Comparison of ENCODE assay signal across 9 mouse cellular contexts in the genomic region with DNA sequence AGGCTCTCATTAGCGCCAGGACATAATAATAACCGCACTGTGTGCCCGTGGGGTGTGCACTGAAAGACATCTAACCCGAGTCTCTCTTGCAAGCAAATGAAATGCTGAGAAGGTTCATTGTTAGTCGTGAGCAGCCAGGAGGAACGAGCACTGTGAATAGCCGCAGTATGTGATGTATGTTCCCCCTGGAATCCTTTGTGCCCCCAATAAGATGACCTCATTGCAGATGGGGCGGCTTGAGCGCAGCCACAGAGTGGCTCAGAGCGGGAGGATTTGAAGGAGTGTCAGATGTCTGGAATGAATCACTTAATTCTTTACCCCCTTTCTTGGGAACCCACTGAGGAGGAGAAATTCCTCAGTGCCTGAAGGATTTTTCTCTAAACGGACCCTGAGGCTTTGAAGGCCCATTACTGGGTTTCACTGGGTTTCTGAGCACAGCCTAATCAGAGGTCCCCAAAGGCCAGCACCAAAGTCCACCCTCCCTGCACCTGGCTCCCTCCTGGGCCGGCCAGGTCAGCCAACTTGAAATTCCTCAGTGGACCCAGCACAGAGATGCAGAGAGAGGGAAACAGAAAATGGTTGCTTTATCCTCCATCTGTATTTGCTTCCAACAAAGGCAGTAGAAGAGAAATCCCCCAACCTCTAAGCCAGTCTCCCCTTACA. TPM values are rescaled to one million over a fixed set of nuclear protein-coding genes. Genes with fewer than 3 reads are reported as not detected.
A peak's percentile ranks its signal among the peaks of the same experiment; 100 is the strongest.
DNase-seq lines count a peak whose midpoint lies in the region; ATAC-seq and TF ChIP-seq lines count a peak whose summit lies in the region.
"Had no signal": no experiment of that assay in that cellular context is flagged by ENCODE, and none has a peak within 500 bp of the region (broad histone marks: within the 10 kb centered on the region; RNA-seq: fewer than 3 reads in every experiment).

No protein-coding gene starts in this region.

- no peak overlapping the region for H3K9ac ChIP-seq in intestine, embryonic 14.5 days (ENCODE audit: low read length)
- no peak overlapping the region for H3K9ac ChIP-seq in intestine, postnatal 0 days (ENCODE audit: low read depth, low read length)
- peak overlapping the region; percentile 32; the same call in 1 of the 2 replicates for H3K9ac ChIP-seq in forebrain, embryonic 16.5 days (replicated peaks; ENCODE audit: low read depth, low read length)
- H3K9ac ChIP-seq in midbrain, embryonic 12.5 days (replicated peaks), result no peak overlapping the region
- H3K9ac ChIP-seq: liver, embryonic 15.5 days had no signal

- no peak overlapping the region for H3K4me3 ChIP-seq in intestine, embryonic 14.5 days (ENCODE audit: low read depth, low read length)
- H3K4me3 ChIP-seq in intestine, postnatal 0 days (ENCODE audit: low read depth, low read length), result no peak overlapping the region
- H3K4me3 ChIP-seq in forebrain, embryonic 16.5 days (replicated peaks; ENCODE audit: low read length), result no peak overlapping the region
- no peak overlapping the region for H3K4me3 ChIP-seq in midbrain, embryonic 12.5 days
- H3K4me3 ChIP-seq: liver, embryonic 15.5 days had no signal

- H3K4me1 ChIP-seq in intestine, embryonic 14.5 days (replicated peaks; ENCODE audit: control insufficient read depth, insufficient read depth, low read length), result peaks cover 23% of the 10 kb centered on the region; the same call in 1 of the 2 replicates
- H3K4me1 ChIP-seq in intestine, postnatal 0 days (replicated peaks; ENCODE audit: control insufficient read depth, insufficient read depth, low read length), result no peaks in the 10 kb centered on the region
- H3K4me1 ChIP-seq in forebrain, embryonic 16.5 days (replicated peaks; ENCODE audit: control insufficient read depth, insufficient read depth, low read length), result peaks cover 47% of the 10 kb centered on the region
- peaks cover 54% of the 10 kb centered on the region for H3K4me1 ChIP-seq in midbrain, embryonic 12.5 days
- H3K4me1 ChIP-seq: liver, embryonic 15.5 days had no signal

- no peak for TF ChIP-seq CTCF in intestine, postnatal 0 days (IDR thresholded peaks at IDR 0.05; ENCODE audit: low read depth)

- H3K27ac ChIP-seq in intestine, embryonic 14.5 days (ENCODE audit: low read depth), result peak overlapping the region; percentile 17; the same call in 1 of the 2 replicates
- H3K27ac ChIP-seq in intestine, postnatal 0 days (ENCODE audit: low read depth, low read length), result no peak overlapping the region
- peak overlapping the region; percentile 82 for H3K27ac ChIP-seq in forebrain, embryonic 16.5 days (ENCODE audit: low read length)
- peak overlapping the region; percentile 91 for H3K27ac ChIP-seq in midbrain, embryonic 12.5 days (replicated peaks)
- H3K27ac ChIP-seq: liver, embryonic 15.5 days had no signal

- peak; percentile 59; the same call in 1 of the 2 replicates for ATAC-seq in intestine, embryonic 14.5 days (replicated peaks; ENCODE audit: low FRiP score, low TSS enrichment, low read depth)
- ATAC-seq in intestine, postnatal 0 days, result no peak
- ATAC-seq in forebrain, embryonic 16.5 days, result peak; percentile 88
- ATAC-seq in midbrain, embryonic 12.5 days (ENCODE audit: low FRiP score, low read depth), result peak; percentile 96

- DNase-seq in intestine, embryonic 14.5 days (ENCODE audit: low spot score), result peak; percentile 65
- peak; percentile 23 for DNase-seq in R1 (ENCODE audit: low read depth, low spot score)
- DNase-seq in yolk sac, embryonic 10.5 days (ENCODE audit: low spot score), result no peak
- DNase-seq in heart, postnatal 4 days, result no peak
- DNase-seq in lung, postnatal 4 days, result no peak

- H3K9me3 ChIP-seq in intestine, embryonic 14.5 days (ENCODE audit: control insufficient read depth, low read length), result no peaks in the 10 kb centered on the region
- no peaks in the 10 kb centered on the region for H3K9me3 ChIP-seq in intestine, postnatal 0 days (ENCODE audit: control insufficient read depth)
- H3K9me3 ChIP-seq in forebrain, embryonic 16.5 days (ENCODE audit: control insufficient read depth, low read length), result no peaks in the 10 kb centered on the region
- H3K9me3 ChIP-seq in midbrain, embryonic 12.5 days, result no peaks in the 10 kb centered on the region
- H3K9me3 ChIP-seq: liver, embryonic 15.5 days had no signal

- no peaks in the 10 kb centered on the region for H3K36me3 ChIP-seq in intestine, embryonic 14.5 days (ENCODE audit: control insufficient read depth, insufficient read depth, low read length)
- no peaks in the 10 kb centered on the region for H3K36me3 ChIP-seq in intestine, postnatal 0 days (ENCODE audit: control insufficient read depth, insufficient read depth)
- H3K36me3 ChIP-seq in forebrain, embryonic 16.5 days (ENCODE audit: control insufficient read depth, insufficient read depth), result no peaks in the 10 kb centered on the region
- no peaks in the 10 kb centered on the region for H3K36me3 ChIP-seq in midbrain, embryonic 12.5 days
- H3K36me3 ChIP-seq: liver, embryonic 15.5 days had no signal

- no peak overlapping the region for H3K4me2 ChIP-seq in intestine, embryonic 14.5 days (ENCODE audit: low read length)
- H3K4me2 ChIP-seq in intestine, postnatal 0 days (replicated peaks; ENCODE audit: low read depth), result no peak overlapping the region
- H3K4me2 ChIP-seq in forebrain, embryonic 16.5 days (ENCODE audit: low read length), result no peak overlapping the region; the same call in 1 of the 2 replicates
- peak overlapping the region; percentile 26 for H3K4me2 ChIP-seq in midbrain, embryonic 12.5 days (replicated peaks)
- H3K4me2 ChIP-seq: liver, embryonic 15.5 days had no signal

- no peaks in the 10 kb centered on the region for H3K27me3 ChIP-seq in intestine, embryonic 14.5 days (replicated peaks; ENCODE audit: control insufficient read depth, insufficient read depth, low read length)
- H3K27me3 ChIP-seq in intestine, postnatal 0 days (replicated peaks; ENCODE audit: control insufficient read depth, insufficient read depth, low read length), result no peaks in the 10 kb centered on the region
- H3K27me3 ChIP-seq in forebrain, embryonic 16.5 days (replicated peaks; ENCODE audit: control insufficient read depth, insufficient read depth, low read length), result no peaks in the 10 kb centered on the region
- peaks cover 3% of the 10 kb centered on the region; the same call in 1 of the 2 replicates for H3K27me3 ChIP-seq in midbrain, embryonic 12.5 days
- H3K27me3 ChIP-seq: liver, embryonic 15.5 days had no signal

- WGBS in intestine, embryonic 14.5 days, result 30% methylated on average over 12 of the region's 12 CpGs
- 47% methylated on average over 12 of the region's 12 CpGs for WGBS in intestine, postnatal 0 days
- WGBS in forebrain, embryonic 16.5 days, result under 1% methylated on average over 12 of the region's 12 CpGs
- 3% methylated on average over 12 of the region's 12 CpGs for WGBS in midbrain, embryonic 12.5 days

RNA-seq across cellular contexts. Expression of gene Zfp957, which starts 43.5 kb away (rescaled TPM):
- not detected in 2 replicates for polyA plus RNA-seq in intestine, embryonic 14.5 days (2014; fragmentation: Nextera tagmentation; extraction: Ambion mirVana)
- polyA plus RNA-seq in intestine, postnatal 0 days (2015; fragmentation: Nextera tagmentation; extraction: Ambion mirVana), result not detected in 2 replicates
- polyA plus RNA-seq in forebrain, embryonic 16.5 days (2015; fragmentation: Nextera tagmentation; extraction: Ambion mirVana), result not detected in 2 replicates
- not detected in 2 replicates for polyA plus RNA-seq in midbrain, embryonic 12.5 days (2016; fragmentation: Nextera tagmentation; extraction: Ambion mirVana)
- not detected for total RNA-seq in heart, postnatal 4 days (2021)
- polyA plus RNA-seq: liver, embryonic 15.5 days had no signal

Comparison
In these comparisons a context has a peak if more than half of its experiments do, and no peak if none do; other contexts are left out.
1. DNase-seq: peak in intestine, embryonic 14.5 days (single experiment) and R1 (single experiment); none in yolk sac, embryonic 10.5 days (single experiment), heart, postnatal 4 days (single experiment) and lung, postnatal 4 days (0 of 2).